Mouse (Mus musculus): ENCODE results near the gene Ncoa3. TPM values are rescaled to one million over a fixed set of nuclear protein-coding genes. Genes with fewer than 3 reads are reported as not detected.

Ncoa3 gene
- total RNA-seq, 2 experiments from 2014 or later = 13.5 to 13.9 TPM

DNA sequence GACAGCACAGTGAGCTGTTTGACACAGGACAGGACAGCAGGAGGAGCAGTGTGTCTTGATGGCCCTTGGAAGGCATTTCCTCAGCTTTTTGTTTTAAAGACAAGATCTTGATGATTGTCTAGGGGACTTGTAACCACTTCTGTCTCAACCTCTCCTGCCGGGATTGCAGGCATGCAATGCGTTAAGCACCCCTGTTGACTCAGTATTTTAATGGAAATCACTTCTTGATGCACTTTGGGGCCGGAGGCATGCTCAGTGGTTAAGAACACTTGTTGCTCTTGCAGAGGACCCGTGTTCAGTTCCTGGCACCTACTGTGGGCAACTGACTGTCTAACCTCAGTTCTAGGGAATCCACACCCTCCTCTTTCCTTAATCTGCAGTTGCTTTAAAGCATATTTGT, 74.0 kb downstream of the Ncoa3 start:
- DNase-seq = no peak
- intact Hi-C loops (cut with DNase I) = no loop called here

DNA sequence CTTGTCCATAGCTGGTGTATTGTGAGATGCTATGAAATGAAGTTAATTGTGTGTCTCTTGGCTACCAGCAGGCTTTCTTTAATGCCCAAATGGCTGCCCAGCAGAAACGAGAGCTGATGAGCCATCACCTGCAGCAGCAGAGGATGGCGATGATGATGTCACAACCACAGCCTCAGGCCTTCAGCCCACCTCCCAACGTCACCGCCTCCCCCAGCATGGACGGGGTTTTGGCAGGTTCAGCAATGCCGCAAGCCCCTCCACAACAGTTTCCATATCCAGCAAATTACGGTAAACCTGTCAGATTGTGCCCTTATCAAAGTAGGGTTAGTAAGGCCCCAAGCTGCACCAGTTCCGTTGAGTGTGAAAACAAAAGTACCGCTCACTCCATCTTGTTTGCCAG, 75.8 kb downstream of the Ncoa3 start:
- intact Hi-C loops (cut with DNase I) = no loop called here
- DNase-seq = no peak

DNA sequence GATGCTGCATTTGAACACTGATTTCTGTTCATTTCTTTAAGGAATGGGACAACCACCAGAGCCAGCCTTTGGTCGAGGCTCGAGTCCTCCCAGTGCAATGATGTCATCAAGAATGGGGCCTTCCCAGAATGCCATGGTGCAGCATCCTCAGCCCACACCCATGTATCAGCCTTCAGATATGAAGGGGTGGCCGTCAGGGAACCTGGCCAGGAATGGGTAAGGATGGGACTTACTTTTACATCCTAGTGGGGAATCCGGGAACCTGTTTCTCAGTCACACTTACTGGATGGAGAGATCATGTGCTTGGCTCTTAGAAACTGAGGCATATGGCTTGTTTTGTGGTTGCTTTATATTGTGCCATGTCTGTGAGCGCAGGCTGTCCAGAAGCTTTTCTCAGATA, 76.7 kb downstream of the Ncoa3 start:
- intact Hi-C loops (cut with DNase I) = no loop called here
- no peak for DNase-seq

DNA sequence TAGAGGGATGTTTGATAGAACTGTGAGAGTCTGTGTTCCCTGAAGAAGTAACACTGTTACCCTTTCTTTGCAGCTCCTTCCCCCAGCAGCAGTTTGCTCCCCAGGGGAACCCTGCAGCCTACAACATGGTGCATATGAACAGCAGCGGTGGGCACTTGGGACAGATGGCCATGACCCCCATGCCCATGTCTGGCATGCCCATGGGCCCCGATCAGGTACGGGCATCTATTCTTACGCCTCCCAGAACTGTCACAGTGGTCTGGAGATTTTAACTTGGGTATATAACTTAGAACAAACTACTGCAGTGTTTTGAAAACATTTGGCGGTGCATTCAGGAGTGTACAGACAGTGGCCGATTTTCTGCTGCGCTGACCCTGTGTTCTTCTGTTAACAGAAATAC, 77.3 kb downstream of the Ncoa3 start:
- intact Hi-C loops (cut with DNase I) = no loop called here
- DNase-seq = no peak

DNA sequence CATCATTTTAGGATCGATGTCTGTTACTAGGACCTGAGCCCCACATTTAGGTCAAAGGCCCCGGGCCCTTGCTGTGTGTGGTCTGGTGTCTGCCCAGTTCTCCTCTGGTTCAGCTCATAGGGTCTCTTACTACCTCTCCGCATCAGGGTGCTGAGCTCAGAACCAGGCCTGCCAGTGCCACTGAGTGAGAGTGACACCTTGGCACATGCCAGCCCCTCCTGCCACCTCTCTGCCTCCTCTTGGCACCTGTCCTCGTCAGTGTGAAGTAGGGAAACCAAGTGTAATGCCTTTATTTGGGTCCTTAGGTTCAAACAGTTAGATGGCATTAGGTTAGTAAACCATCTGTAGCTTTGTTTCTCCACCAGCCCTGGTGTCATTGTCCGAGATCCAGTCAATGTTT, 79.0 kb downstream of the Ncoa3 start:
- intact Hi-C loops (cut with DNase I) = no loop called here
- no peak for DNase-seq

DNA sequence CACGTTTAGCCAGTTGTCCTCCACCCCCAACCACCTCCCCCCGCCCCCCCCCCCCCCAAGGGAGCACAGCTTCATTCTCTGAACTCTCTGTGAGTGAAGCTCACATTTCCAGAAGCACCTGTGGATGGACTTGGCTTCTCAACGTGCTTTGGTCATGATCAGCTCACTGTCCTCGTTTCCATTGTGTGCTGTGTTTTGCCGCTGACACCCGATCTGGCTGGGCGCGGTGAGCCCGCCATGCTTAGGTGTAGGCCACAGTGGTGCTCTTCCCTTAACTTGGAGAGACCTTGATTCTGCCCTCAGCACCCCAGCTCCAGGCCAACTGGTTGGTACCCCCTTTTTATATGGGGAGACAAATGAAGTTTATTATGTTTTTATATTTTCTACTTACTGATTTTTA, 79.5 kb downstream of the Ncoa3 start:
- DNase-seq = no peak
- intact Hi-C loops (cut with DNase I) = no loop called here

DNA sequence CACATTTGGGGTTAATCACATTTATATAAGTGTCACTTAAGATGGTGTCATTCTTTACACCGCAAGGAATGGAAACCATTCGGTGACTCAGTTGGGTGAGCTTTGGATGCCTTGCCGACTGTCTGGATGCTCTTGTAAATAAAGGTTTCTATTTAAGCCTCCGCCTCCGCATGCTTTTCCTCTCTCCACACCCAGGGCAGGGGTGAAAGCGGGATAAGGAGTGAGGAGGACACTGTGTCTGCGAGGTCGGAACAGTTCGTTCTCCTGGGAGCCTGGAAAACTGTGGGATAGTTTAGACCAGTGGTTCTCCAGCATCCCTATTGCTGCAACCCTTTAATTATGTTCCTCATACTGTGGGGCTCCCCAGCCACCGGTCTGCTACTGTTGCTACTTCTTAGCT, 80.6 kb downstream of the Ncoa3 start:
- no peak for DNase-seq
- intact Hi-C loops (cut with DNase I) = no loop called here

DNA sequence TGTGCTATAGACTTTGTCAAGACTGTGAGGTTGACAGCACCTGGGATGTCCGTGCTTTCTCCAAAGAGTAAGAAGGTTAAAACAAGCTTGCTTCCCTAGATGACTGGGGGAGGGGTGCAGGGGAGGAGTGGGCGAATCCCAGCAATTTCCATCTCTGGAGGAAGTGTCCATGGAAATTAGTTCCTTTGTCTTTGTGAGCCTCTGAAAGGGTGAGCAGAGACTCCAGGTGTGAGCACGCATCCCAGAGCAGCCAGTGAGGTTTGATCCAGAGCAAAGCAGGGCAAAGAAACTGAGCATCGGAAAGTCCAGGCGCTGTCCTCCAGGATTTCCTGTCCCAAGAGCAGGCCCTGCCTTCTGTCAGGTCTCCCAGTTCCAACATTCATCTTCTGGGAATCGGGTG, 81.9 kb downstream of the Ncoa3 start:
- intact Hi-C loops (cut with DNase I) = no loop called here
- DNase-seq = no peak

DNA sequence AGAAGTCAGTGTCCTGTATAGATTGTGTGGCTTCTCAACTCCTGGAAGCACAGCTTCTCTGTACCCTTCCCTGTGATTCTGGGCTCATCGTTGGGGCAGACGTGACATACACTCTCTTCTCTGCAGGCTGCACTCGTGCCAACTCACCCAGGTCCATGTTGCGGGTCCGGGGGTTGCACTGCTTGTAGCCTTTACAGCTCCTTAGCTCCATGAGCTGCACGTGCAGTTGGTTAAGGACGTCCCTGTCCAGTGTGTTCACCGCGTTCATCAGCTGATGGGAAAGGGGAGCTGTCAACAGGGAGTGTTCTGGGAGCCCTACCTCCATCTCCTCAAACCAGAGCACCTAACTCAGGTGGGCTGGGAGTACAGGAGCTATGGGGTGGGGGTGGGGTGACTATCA, 84.9 kb downstream of the Ncoa3 start:
- intact Hi-C loops (cut with DNase I) = no loop called here

DNA sequence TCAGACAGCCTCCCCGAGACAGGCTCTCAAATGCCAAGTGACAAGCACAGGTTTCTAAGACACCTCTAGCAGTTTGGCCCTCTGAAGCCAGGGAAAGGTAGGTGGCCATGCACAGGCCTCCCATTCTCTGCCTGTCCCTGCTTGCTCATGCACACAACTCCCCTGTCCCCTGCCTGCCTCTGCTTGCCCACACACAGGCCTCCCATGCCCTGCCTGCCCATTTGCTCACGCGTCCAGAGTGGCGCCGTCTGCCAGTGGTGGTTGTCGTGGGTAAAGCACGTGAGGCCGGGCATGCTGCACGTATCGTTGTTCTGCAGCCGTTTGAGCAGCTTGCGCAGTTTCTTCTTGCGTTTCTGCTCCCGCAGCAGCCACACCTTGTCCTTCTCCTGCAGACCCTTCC, 86.8 kb downstream of the Ncoa3 start:
- DNase-seq = no peak
- intact Hi-C loops (cut with DNase I) = no loop called here

More for the DNA sequence above, 84.9 kb downstream of the Ncoa3 start:
- DNase-seq = no peak

DNA sequence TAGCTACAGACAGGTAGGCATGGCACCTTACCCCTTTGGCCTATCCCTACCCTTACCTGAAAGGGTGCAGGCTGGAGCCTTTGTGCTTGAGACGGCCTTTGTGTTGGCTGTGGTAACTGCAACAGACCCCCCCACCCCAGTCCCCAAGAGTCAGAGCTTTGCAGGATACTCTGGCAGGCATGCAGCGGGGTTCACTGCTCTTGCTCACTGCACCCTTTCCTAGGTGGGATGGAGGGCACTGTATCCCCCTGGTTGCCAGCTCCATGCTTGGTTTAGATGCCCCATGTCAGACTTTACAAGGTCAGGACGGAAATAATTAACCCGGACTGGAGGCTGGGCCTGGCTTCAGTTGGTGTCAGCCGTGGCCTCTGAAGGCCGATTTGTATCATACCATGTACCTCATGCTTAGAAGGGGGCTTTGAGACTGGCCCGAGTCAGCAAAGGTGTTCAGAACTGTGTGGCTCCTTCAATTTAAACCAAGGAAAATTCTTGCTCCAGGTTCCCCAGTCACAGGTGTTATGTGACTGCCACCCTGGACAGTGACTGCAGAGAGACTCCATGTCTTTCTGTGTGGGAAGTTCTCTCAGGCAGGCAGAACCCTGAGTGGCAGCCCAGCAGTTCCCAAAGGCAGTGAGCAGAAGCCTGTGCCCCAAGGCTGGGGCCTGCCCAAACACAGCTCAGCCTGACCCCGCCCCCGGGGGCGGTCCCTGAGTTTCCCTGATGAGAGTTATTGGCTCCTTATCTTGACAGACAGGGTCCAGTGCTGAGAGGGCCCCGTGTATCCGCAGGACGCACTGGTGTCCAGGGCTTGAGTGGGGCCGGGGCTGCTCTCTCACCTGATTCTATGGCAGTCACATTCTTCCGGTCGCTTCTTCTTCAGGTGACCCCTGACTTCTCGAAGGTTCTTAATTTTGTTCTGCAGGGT, 87.8 kb downstream of the Ncoa3 start:
- intact Hi-C loops (cut with DNase I) = loop anchor here (10.0 kb wide), 1 partner anchor 705 kb away; no protein-coding TSS in a partner anchor
- DNase-seq = no peak

DNA sequence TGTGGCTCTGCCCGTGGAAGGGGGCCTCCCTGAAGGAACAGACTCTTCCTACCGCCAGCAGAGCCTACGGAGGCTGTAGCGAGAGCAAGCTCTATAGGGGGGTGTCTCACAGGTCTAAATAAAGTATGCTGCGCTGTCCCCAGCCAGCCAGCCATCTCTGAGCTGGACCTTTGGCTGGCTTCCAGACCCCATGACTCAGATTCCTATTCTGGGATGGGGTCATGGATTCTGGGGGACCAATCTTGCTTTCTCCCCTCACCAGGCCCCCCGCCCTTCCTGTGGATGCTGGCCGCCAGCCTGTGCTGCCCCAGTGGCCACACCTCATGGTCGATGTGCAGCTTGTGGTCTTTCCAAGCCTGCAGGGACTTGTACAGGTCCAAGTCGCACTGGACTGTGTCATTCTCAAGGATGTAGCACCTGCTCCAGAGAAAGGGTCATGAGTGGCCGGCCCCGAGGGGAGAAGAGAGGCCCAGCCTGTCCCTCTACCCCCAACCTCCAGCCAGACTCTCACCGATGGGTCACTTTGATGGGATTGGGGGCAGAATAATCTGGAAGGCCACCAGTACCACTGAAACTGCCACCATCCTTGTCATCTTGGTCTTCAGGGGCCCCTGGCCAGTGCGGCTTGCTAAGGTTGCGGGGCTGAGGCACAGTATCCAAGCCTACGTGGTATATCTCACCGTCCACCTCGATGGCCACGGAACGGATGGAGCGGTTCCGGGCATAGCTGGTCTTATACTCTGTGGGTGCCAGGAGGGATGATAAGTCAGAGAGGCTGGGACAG, 88.7 kb downstream of the Ncoa3 start:
- DNase-seq = peak in 1 of 2 experiments; percentile 42
- intact Hi-C loops (cut with DNase I) = loop anchor here (10.0 kb wide), 1 partner anchor 704 kb away; no protein-coding TSS in a partner anchor

DNA sequence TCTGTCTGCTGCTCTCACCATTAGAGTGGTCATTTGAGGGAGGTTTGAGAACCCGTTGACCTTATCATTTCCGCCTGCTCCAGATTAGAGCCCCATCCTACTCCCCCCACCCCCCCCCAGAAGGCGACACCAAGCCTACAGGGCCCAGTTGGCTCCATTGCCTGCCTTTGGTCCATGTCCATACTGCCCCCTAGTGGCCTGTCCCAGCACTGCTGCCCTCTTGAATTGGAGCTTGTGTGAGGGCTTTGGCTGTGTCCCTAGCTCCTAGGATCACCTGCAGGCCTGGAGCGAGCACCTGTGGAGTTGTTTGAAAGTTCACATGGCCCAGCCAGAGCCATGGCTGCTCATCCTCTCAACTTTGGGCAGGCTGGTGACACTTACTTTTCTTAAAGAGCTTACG, 89.8 kb downstream of the Ncoa3 start:
- intact Hi-C loops (cut with DNase I) = loop anchor here (10.0 kb wide), 1 partner anchor 703 kb away; no protein-coding TSS in a partner anchor
- peak; percentile 76 to 80 for DNase-seq

DNA sequence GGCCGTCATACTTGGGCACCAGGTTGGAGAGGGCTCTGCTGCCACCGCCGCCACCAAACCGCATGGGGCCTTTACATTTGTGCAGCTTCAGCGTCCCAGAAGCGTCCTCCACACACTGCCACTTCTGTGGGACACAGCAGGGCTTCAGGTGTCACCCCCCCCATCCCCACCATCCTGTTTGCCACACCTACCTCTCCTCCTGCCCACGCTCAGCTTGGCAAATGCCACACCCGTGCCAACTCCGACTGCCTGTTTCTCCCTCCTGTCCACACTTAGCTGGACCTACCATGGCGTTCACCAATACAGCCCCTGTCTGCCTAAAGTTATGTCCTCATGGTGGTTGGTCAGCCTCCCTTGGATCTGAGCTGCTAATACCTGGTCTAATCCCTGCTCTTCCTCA, 90.2 kb downstream of the Ncoa3 start:
- DNase-seq = no peak
- intact Hi-C loops (cut with DNase I) = loop anchor here (10.0 kb wide), 1 partner anchor 702 kb away; no protein-coding TSS in a partner anchor

DNA sequence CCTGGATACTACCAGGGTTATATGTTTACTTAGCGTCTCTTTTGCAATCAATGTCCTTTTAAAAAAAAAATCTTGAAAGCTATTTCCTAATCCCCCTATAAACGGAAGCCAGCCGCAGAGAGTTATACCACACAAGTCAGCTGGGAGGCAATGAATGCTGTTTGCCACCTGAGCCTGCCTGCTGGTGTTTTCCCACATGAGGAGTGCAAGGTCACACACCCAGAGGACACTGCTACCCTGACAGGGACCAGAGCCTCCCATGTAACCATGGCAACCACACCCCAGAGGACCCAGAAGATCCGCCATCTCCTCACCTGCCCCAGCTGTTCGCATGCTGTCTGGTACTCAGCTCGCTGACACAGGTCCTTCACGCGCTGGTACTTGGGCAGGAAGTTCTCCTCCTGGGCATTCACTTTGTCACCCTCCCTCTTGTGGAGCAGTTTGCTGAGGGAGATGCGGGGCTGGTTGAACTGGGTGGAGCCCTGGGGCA, 91.2 kb downstream of the Ncoa3 start:
- no peak for DNase-seq
- intact Hi-C loops (cut with DNase I) = loop anchor here (1.0 to 10.0 kb wide), 2 partner anchors 481 to 701 kb away; no protein-coding TSS in a partner anchor

DNA sequence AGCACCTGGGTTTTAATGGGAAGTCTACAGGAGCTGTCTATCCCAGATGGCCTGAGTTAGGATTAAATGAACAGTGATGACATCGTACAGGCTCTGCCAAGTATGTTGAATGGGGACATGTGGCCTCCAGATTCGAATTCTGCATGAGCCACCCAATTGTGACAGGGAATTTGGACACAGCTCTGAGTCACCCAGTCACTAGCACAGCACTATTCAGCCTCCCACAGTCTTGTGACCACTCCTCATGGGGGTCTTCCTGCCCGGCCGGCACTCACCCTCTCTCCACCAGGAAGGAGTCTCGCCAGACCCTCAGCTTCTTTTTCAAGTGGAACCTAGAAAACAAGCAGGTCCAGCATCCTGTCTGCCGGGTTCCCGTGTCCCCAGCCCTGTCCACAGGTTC, 91.7 kb downstream of the Ncoa3 start:
- DNase-seq = no peak
- intact Hi-C loops (cut with DNase I) = loop anchor here (1.0 to 10.0 kb wide), 2 partner anchors 480 to 701 kb away; no protein-coding TSS in a partner anchor

DNA sequence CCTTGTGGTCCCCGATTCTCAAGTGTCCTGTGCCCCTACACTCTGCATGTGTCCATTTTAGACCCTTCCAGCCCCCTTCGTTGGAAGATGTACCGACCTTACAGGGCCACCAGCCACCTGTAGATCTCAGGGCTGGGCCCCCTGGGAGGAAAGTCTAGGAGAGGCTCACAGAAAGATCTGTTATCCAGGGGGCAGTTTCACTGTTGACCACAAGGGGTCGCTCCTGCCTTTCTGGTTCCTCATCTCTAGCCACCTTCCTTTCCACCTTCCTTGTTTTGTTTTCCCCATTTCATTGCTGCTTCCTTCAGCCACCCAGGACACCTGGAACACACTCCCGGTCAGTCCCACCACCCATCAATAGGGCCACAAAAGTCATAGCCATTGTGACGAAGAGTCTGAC, 92.5 kb downstream of the Ncoa3 start:
- intact Hi-C loops (cut with DNase I) = loop anchor here (1.0 to 10.0 kb wide), 3 partner anchors 352 to 700 kb away; no protein-coding TSS in a partner anchor
- peak; percentile 44 to 56 for DNase-seq

DNA sequence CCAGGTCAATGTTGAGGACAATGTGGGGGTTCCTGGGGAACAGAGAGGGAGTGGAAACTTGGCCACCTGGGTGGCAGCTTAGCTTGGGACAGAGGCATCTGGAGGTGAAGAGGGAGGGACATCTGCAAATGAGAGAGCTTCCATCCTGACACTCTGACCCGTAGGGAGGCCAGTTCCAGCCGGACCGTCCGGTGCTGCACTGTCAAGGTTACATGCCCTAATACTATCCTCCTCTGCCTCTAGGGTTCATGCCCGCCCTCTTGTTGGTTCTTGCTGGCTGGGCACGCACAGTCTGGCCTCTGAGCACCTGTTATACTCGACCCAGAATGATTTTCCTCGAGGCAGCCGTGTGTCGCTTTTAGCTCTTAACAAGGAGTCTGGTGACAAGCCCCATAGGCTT, 93.3 kb downstream of the Ncoa3 start:
- intact Hi-C loops (cut with DNase I) = loop anchor here (5.0 to 10.0 kb wide), 2 partner anchors 352 to 699 kb away; no protein-coding TSS in a partner anchor
- no peak for DNase-seq

DNA sequence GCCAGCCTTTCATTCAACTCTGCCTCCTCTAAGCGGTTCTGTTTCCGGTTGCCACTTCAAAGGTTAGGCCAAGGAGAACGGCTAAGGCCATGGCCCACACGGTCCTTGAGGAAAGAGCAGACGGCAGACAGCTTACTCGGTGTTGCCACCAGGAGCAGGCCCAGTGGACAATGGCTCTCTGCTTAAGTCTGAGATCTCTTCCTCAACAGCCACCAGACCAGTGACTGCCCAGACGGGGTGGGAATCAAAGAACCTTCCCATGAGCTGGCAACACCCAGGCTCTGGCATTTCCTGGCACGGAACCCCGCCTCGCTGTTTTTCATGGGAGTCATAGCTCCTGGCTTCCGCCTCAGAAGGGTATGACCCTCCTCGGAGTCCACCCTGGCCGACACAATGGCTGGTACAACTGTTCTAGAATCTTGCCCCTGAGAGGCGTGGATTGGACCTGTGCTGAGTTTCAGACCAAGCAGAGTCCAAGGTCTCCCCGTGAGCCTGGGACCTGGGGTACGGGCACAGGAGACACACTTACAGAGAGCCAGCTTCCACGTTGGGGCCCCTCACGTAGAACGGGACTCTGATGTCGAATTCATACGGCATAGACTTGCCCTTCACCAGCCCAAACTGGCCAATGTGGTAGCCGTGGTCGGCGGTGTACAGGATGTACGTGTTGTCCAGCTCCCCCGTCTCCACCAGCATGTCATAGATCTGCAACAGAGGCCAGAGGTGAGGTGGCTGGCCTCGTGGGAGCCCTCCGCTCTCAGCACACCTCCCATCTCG, 94.2 kb downstream of the Ncoa3 start:
- intact Hi-C loops (cut with DNase I) = loop anchor here (5.0 to 10.0 kb wide), 2 partner anchors 351 to 698 kb away; no protein-coding TSS in a partner anchor
- no peak for DNase-seq

DNA sequence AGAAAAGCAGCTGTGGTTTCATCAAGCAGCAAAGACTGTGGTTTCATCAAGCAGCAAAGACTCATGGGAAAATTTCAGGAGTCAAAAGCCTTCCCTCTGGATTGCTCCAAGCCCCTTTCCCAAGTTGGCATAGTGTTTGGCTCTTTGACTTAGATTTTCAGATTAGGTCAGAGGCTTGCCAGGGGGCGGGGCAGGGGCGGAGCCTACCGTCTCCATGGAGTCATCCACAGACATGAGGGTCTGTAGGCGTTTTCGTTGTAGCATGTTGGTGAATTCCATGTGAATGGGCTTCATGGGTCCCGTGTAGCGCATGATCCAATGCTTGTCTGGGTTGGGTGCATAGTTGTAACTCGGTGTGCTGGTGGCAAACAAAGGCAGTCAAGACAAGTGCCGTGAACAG, 96.6 kb downstream of the Ncoa3 start:
- intact Hi-C loops (cut with DNase I) = loop anchor here (5.0 to 10.0 kb wide), 2 partner anchors 348 to 696 kb away; no protein-coding TSS in a partner anchor

More for the DNA sequence above, 96.6 kb downstream of the Ncoa3 start:
- no peak for DNase-seq
